Mouse (Mus musculus): ENCODE measurements around the gene Pgap3. TPM values are rescaled to one million over a fixed set of nuclear protein-coding genes. Genes with fewer than 3 reads are reported as not detected.

The Pgap3 gene
- total RNA-seq (2021), result 10 to 100 TPM; 10.7 to 11.1 TPM
- long read RNA-seq, experiment 1, transcript Pgap3-202 (8 exons, 2,419 nt), result major isoform, 6 of 8 reads
- long read RNA-seq, experiment 1, partial matches to known transcripts, result 0 of 8 reads
- long read RNA-seq, experiment 1, other reads (novel, unspliced or antisense), result 2 of 8 reads
- long read RNA-seq, experiment 2, transcript Pgap3-202 (8 exons, 2,419 nt), result major isoform, 6 of 8 reads
- long read RNA-seq, experiment 2, partial matches to known transcripts, result 0 of 8 reads
- long read RNA-seq, experiment 2, other reads (novel, unspliced or antisense), result 2 of 8 reads

GRCm38 (mm10) chr11:98400161-98400726 lies at the start of gene Pgap3:
Pgap3 (minus strand) TSS chr11:98400490.
- intact Hi-C loops (cut with DNase I), result no loop called here
- peak; percentile 88 to 92 for DNase-seq (ENCODE audit: low spot score in 2 of 2)

- intact Hi-C loops (cut with DNase I), result no loop called here
- no peak for DNase-seq (ENCODE audit: low spot score in 2 of 2)
These were observed 49.1 kb upstream of the Pgap3 start for GRCm38 (mm10) chr11:98449419-98449818.

GRCm38 (mm10) chr11:98448191-98448790 lies 48.0 kb upstream of the Pgap3 start:
- intact Hi-C loops (cut with DNase I), result no loop called here
- no peak for DNase-seq (ENCODE audit: low spot score in 2 of 2)

GRCm38 (mm10) chr11:98447475-98447834 lies 47.2 kb upstream of the Pgap3 start:
- no peak for DNase-seq (ENCODE audit: low spot score in 2 of 2)
- intact Hi-C loops (cut with DNase I), result no loop called here

- intact Hi-C loops (cut with DNase I), result no loop called here
- DNase-seq (ENCODE audit: low spot score in 2 of 2), result no peak
These were observed 46.5 kb upstream of the Pgap3 start for GRCm38 (mm10) chr11:98446562-98447474.

- no peak for DNase-seq (ENCODE audit: low spot score in 2 of 2)
- intact Hi-C loops (cut with DNase I), result no loop called here
These were observed 45.9 kb upstream of the Pgap3 start, which contains the start of gene Grb7 for GRCm38 (mm10) chr11:98446213-98446561. Grb7 (plus strand) TSS chr11:98446394.

GRCm38 (mm10) chr11:98445679-98446078 lies 45.4 kb upstream of the Pgap3 start:
- intact Hi-C loops (cut with DNase I), result no loop called here
- DNase-seq (ENCODE audit: low spot score in 2 of 2), result no peak

- intact Hi-C loops (cut with DNase I), result no loop called here
- no peak for DNase-seq (ENCODE audit: low spot score in 2 of 2)
These were observed 44.9 kb upstream of the Pgap3 start for GRCm38 (mm10) chr11:98445238-98445637.

GRCm38 (mm10) chr11:98443688-98444087 lies 43.4 kb upstream of the Pgap3 start:
- DNase-seq (ENCODE audit: low spot score in 2 of 2), result no peak
- intact Hi-C loops (cut with DNase I), result no loop called here

GRCm38 (mm10) chr11:98438331-98439158 lies 38.3 kb upstream of the Pgap3 start, which contains the start of gene Mien1:
Mien1 (minus strand) TSS chr11:98438991.
- intact Hi-C loops (cut with DNase I), result loop anchor here (5.0 kb wide), 1 partner anchor 91 kb away; the partner anchor contains the start of gene Ppp1r1b
- DNase-seq (ENCODE audit: low spot score in 2 of 2), result peak; percentile 96 to 98

GRCm38 (mm10) chr11:98437441-98437840 lies 37.2 kb upstream of the Pgap3 start:
- DNase-seq (ENCODE audit: low spot score in 2 of 2), result no peak
- intact Hi-C loops (cut with DNase I), result loop anchor here (5.0 kb wide), 1 partner anchor 90 kb away; the partner anchor contains the start of gene Ppp1r1b

GRCm38 (mm10) chr11:98435723-98436122 lies 35.4 kb upstream of the Pgap3 start:
- intact Hi-C loops (cut with DNase I), result loop anchor here (5.0 kb wide), 1 partner anchor 88 kb away; the partner anchor contains the start of gene Ppp1r1b
- DNase-seq (ENCODE audit: low spot score in 2 of 2), result no peak

- no peak for DNase-seq (ENCODE audit: low spot score in 2 of 2)
- intact Hi-C loops (cut with DNase I), result no loop called here
These were observed 31.6 kb upstream of the Pgap3 start for GRCm38 (mm10) chr11:98431743-98432502.

- intact Hi-C loops (cut with DNase I), result no loop called here
- DNase-seq (ENCODE audit: low spot score in 2 of 2), result no peak
These were observed 28.1 kb upstream of the Pgap3 start for GRCm38 (mm10) chr11:98428436-98428835.

- intact Hi-C loops (cut with DNase I), result no loop called here
- no peak for DNase-seq (ENCODE audit: low spot score in 2 of 2)
These were observed 26.3 kb upstream of the Pgap3 start for GRCm38 (mm10) chr11:98426592-98426991.

GRCm38 (mm10) chr11:98418939-98419547 lies 18.8 kb upstream of the Pgap3 start:
- no peak for DNase-seq (ENCODE audit: low spot score in 2 of 2)
- intact Hi-C loops (cut with DNase I), result no loop called here

- intact Hi-C loops (cut with DNase I), result no loop called here
These were observed 18.0 kb upstream of the Pgap3 start for GRCm38 (mm10) chr11:98418273-98418672.

GRCm38 (mm10) chr11:98417074-98417473 lies 16.8 kb upstream of the Pgap3 start:
- intact Hi-C loops (cut with DNase I), result no loop called here
- DNase-seq (ENCODE audit: low spot score in 2 of 2), result no peak

More at GRCm38 (mm10) chr11:98418273-98418672, 18.0 kb upstream of the Pgap3 start:
- no peak for DNase-seq (ENCODE audit: low spot score in 2 of 2)

Measured in left cerebral cortex, postnatal 14 days (tissue).